Mouse (Mus musculus): Measurements from ENCODE around the gene Usp21.
"Not testable (repeated sequence)": the region's sequence is repeated elsewhere in the genome, so short reads cannot be mapped to it uniquely, and the experiment has no call there.

- not testable (repeated sequence) for TF ChIP-seq CTCF (IDR thresholded peaks at IDR 0.05; ENCODE audit: borderline replicate concordance, extremely low read depth, insufficient read depth, insufficient read length); POLR2A (IDR thresholded peaks at IDR 0.05; ENCODE audit: borderline replicate concordance, extremely low read depth, insufficient read depth, insufficient read length, poor library complexity, severe bottlenecking)
These were observed 18.4 kb upstream of the Usp21 start for GRCm38 (mm10) chr1:171306157-171306556.
